Mouse (Mus musculus) ZHBTc4 (cell line): ENCODE measurements around the gene Prkch.

Experiments used
- DNase-seq: peaks from one replicate; pipeline ENCODE4 v3.0.0-alpha.2; 2011; ENCODE audit warnings: low read depth, low spot score

Gene Prkch

GRCm38 (mm10) chr12:73824828-73825227, 240.2 kb downstream of the Prkch start:
- DNase-seq, result no peak
